Mouse (Mus musculus) cortical plate, adult 2 months (tissue): ENCODE data around the gene Lrrfip2. TPM values are rescaled to one million over a fixed set of nuclear protein-coding genes. Genes with fewer than 3 reads are reported as not detected.

ENCODE experiments used
- H3K27ac ChIP-seq: fragments of 200-500 bp; 2 replicates; pipeline ENCODE4 v1.5.1; 2012; ENCODE audit warnings: low read length, control low read depth, inconsistent platforms; ENCODE audit not compliant: insufficient read depth
- H3K4me1 ChIP-seq: fragments of 200-500 bp; 2 replicates; pipeline ENCODE4 v1.6.1; 2011; ENCODE audit warnings: low read length; ENCODE audit not compliant: control insufficient read depth, insufficient read depth
- H3K4me3 ChIP-seq: fragments of 200-500 bp; 2 replicates; pipeline ENCODE4 v1.5.1; 2011; ENCODE audit warnings: mild to moderate bottlenecking, low read length, control low read depth; ENCODE audit not compliant: insufficient read depth
- CTCF ChIP-seq: fragments of 200-500 bp; IDR thresholded peaks from 2 replicates; pipeline ENCODE4 v1.5.1; 2011; ENCODE audit warnings: mild to moderate bottlenecking, control low read depth, low read length; ENCODE audit not compliant: insufficient read depth; ENCODE audit errors: extremely low read depth
- POLR2A ChIP-seq: fragments of 200-500 bp; IDR thresholded peaks from 2 replicates; pipeline ENCODE4 v1.6.1; 2011; ENCODE audit warnings: mild to moderate bottlenecking, low read length, control low read depth; ENCODE audit not compliant: insufficient read depth; ENCODE audit errors: extremely low read depth
- polyA plus RNA-seq: library from polyadenylated mRNA; depleted of rRNA; stranded (reverse); fragments of >200 nt; gene quantifications from 2 replicates; pipeline ENCODE4 v1.2.3, GENCODE M21; 2012

Lrrfip2 gene
- polyA plus RNA-seq, 1 experiment, result 55.5 TPM

DNA sequence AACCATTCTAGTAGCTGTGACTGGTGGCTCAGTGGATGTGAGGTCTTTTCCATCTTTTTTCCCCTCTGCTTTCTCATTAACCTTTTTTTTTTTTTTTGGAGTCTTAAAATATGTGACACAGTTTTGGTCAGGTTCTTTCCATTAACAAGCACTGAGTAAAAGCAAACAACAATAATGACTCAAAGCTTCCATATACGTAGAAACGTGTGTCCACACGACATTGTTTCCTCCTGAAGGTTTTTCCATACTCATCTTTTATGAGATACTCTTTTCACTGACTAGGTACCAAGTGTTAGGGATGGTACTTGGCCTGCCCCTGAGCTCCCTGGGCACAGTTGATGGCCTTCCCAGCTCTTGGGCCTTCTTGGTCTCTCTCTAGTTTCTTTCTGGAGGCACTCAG lies 35.6 kb downstream of the Lrrfip2 start:
- no peak overlapping the region for H3K4me3 ChIP-seq
- H3K4me1 ChIP-seq, result no peaks in the 10 kb centered on the region
- H3K27ac ChIP-seq, result no peak overlapping the region
- TF ChIP-seq POLR2A, result no peak
- no peak for TF ChIP-seq CTCF

DNA sequence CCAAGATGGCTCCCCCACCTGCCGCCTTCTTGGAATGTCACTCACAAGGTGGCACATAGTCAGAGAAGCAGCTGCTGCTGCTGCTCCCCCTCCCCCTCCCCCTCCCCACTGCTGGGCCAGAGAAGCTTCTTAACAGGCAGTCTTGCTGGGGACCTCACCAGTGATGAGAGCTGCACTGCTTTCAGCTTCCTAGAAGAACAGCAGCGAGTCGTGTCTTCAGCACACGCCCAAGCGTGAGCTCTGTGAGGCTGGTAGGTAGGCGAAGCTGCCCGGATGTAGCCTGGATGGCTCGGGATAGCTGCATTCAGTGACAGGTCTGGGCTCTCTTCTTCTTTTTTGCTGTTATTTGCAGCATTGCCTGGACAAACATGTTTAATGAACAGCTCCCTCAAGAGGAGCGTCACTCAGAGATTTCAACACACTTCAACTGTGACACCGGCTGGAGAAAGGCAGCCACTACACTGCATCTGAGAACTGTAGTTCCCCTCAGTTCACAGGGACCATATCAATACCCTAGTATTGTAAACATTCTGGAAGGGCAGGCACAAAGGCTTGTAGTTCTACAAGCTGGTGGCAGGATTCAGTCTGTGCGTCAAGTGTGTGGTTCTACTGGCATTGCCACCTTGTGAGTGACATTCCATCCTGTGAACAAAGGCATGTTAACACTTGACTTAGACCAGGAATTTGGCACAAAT lies 38.5 kb downstream of the Lrrfip2 start:
- no peak for TF ChIP-seq CTCF
- TF ChIP-seq POLR2A, result no peak
- no peak overlapping the region for H3K27ac ChIP-seq
- H3K4me3 ChIP-seq, result no peak overlapping the region
- H3K4me1 ChIP-seq, result peaks cover 3% of the 10 kb centered on the region; the same call in 1 of the 2 replicates

DNA sequence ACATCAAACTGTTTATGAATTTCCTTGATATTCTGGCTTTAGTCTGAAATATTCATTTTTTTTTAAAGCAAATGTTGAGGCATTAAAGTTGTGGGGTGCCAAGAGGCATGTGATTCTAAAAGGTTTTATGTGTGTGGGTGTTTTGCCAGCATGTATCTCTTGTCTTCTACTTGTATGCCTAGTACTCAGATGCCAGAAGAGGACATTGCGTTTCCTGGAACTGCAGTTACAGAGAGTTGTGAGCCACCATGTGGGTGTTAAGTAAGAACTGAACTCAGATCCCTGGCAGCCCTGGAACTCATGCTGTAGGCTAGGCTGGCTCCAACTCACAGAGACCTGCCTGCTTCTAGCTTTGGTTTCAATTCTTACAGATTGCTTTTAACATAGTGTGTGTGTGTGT lies 42.2 kb downstream of the Lrrfip2 start:
- H3K4me3 ChIP-seq, result no peak overlapping the region
- H3K27ac ChIP-seq, result no peak overlapping the region
- peaks cover 3% of the 10 kb centered on the region; the same call in 1 of the 2 replicates for H3K4me1 ChIP-seq
- TF ChIP-seq POLR2A (no peak), CTCF (no peak)

DNA sequence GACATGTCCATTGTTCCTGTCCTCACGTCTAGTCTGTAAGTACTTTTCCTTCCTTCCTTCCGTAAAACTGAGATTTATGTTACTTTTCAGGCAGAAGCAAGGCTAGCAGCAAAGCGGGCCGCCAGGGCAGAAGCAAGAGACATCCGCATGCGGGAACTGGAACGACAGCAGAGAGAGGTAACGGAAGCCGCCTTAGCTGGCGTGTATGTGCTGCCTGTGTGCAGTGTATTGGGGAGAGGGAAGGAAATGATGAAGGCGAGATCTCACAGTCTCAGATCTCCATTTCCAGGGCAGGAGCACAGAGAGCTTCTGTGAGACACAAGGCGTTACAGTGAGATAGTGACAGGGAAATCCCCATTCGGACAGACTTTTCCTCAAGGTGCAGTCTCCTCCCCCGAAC lies 43.8 kb downstream of the Lrrfip2 start:
- Histone ChIP-seq H3K4me3 (no peak overlapping the region), H3K4me1 (peaks cover 3% of the 10 kb centered on the region; the same call in 1 of the 2 replicates), H3K27ac (no peak overlapping the region)
- no peak for TF ChIP-seq CTCF
- TF ChIP-seq POLR2A, result no peak

DNA sequence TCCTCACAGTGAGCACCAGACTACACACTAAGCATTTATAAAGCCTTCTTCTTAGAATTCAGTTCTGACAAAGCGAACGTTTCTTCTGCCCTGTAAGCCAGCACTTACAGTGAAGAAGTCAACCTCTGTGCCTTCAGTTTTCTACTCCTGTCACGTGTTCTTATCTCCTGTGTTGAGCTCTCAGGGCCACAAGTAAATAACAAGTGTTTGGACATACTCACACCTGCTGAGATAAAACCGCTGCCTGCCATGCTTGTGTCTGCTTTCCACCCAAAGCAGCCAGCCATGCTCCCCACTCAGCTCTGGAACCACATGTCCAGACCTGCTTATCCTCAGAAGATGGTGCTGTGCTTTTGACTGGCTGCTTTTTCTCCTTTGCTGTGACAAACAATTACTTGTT lies 49.2 kb downstream of the Lrrfip2 start:
- no peak overlapping the region for H3K4me3 ChIP-seq
- TF ChIP-seq POLR2A (no peak), CTCF (no peak)
- H3K27ac ChIP-seq, result no peak overlapping the region
- H3K4me1 ChIP-seq, result no peaks in the 10 kb centered on the region

DNA sequence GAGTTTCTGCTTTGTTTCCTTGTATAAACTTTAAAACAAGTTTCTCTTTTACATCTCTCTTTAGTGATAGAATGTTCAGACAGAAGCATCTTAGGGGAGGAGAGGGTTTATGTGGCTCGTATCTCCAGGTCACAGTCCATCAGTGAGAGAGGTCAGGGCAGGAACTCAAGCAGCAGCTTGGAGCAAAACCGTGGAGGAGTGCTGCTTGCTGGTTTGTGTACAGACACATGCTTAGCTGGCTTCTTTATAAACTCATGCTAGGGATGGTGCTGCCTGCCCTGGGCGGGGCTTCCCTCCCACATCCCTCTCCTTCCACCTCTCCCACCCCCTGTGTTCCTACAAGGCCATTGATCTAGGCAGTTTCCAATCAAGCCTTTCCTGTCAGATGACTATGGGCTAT lies 53.0 kb downstream of the Lrrfip2 start:
- no peaks in the 10 kb centered on the region for H3K4me1 ChIP-seq
- TF ChIP-seq POLR2A (no peak), CTCF (no peak)

DNA sequence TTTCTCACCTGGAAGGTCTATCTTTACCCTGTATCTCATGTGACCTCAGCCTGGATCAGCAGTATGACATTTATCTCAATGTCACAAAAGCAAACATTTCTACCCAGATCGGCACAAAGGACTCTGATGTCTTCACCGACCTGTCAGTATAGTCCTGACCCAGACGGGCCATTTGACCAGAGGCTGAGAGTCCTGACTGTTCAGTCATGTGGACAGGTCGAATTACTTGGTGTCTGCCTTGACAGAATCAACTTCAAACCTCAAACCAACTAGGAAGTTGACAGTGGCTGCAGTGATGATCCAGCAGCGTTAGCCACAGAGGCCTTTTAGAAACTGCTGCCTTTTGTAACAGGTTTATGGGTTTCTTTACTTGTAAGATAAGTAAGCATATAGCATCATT lies 56.7 kb downstream of the Lrrfip2 start:
- no peaks in the 10 kb centered on the region for H3K4me1 ChIP-seq
- H3K4me3 ChIP-seq, result no peak overlapping the region
- TF ChIP-seq POLR2A, result no peak
- no peak for TF ChIP-seq CTCF
- no peak overlapping the region for H3K27ac ChIP-seq

More for the DNA sequence above, 53.0 kb downstream of the Lrrfip2 start:
- no peak overlapping the region for H3K4me3 ChIP-seq
- no peak overlapping the region for H3K27ac ChIP-seq

DNA sequence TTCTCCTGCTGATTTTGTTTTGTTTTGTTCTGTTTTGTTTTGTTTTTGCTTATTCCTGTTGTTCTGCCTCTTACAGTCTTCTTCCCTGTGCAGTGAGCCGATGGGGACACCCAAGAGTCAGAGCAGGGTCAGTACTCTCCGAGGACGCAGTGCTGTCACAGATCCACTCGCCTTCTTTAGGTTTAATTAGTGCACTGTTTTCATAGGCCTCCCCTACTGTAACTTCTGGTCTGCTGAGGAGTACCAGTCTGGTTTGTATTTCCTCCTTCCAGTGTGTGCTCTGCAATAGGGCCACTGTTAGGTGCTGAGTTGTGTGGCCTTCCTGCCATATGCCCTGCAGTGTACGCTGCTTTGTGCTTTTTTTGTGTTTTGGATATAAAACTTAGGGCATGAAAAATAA lies 61.6 kb downstream of the Lrrfip2 start:
- no peak overlapping the region for H3K4me3 ChIP-seq
- no peak overlapping the region for H3K27ac ChIP-seq
- TF ChIP-seq POLR2A (no peak), CTCF (no peak)
- peaks cover 5% of the 10 kb centered on the region for H3K4me1 ChIP-seq

DNA sequence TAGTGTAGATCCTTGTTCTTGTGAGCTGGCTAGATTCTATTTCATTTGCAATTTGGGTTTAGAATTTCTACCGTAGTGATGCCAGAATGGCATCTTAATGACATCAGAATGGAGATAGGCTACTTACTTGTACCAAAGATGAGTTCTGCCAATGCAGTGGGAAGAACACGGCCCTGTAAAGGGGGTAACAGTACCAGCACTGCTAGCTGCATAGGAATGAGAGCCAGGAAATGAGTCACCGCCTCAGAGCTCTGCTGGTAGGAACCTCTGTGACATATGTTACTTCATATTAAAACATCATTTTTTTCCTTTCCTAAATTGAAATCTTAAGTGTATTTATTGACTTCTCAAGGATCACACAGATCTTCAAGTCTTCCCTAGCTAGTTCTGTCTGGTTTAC lies 64.8 kb downstream of the Lrrfip2 start:
- no peak overlapping the region for H3K27ac ChIP-seq
- no peak overlapping the region for H3K4me3 ChIP-seq
- H3K4me1 ChIP-seq, result peaks cover 5% of the 10 kb centered on the region
- no peak for TF ChIP-seq POLR2A
- no peak for TF ChIP-seq CTCF

DNA sequence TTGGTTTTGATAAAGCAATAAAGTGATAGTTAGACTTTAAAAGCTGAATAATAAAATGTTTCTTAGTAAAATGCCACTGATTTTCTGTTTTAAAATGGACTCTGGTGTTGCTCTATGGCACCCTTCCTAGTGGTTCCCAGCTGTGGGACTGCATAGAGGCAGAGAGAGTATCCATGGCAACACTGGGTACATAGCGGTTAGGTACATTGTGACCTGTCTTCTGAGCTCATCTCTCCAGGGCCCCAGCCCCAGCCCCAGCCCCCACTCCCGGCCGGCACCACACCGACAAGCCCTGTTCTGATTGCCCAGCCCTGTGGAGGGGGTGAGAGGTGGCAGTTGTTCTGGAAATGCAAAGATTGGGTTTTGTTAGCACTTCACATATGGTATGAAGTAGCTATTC lies 67.5 kb downstream of the Lrrfip2 start:
- Histone ChIP-seq H3K4me1 (peaks cover 5% of the 10 kb centered on the region), H3K4me3 (no peak overlapping the region), H3K27ac (no peak overlapping the region)
- no peak for TF ChIP-seq CTCF
- no peak for TF ChIP-seq POLR2A
